ENCODE assay signal across 20 mouse cellular contexts in the genomic region with DNA sequence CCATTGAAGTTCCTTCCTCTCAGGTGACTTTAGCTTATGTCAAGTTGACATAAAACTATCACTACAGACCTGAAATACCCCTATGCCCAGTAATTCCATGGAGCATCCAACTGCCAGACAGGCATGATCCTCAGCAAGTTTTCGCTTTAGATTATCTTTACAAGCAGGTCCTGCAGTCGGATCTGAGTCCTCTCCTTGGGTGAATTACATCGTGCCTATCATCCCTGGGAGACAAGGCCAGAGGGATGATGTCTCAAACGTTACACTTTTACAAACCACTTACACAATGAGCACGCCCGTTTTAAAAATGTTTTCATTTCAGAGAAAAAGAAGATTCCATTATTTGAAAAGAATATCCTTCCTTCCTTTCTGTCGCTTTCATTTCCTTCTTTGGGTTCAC.
DNase-seq lines count a peak whose midpoint lies in the region; ATAC-seq and TF ChIP-seq lines count a peak whose summit lies in the region.
"Had no signal": no experiment of that assay in that cellular context is flagged by ENCODE, and none has a peak within 500 bp of the region (broad histone marks: within the 10 kb centered on the region; RNA-seq: fewer than 3 reads in every experiment).

No protein-coding gene starts in this region.

- H3K36me3 ChIP-seq in midbrain, embryonic 10.5 days: no peaks in the 10 kb centered on the region
- no peaks in the 10 kb centered on the region for H3K36me3 ChIP-seq in midbrain, embryonic 14.5 days (ENCODE audit: control insufficient read depth, insufficient read depth, low read length)
- H3K36me3 ChIP-seq in forebrain, embryonic 15.5 days: no peaks in the 10 kb centered on the region
- no peaks in the 10 kb centered on the region for H3K36me3 ChIP-seq in hindbrain, postnatal 0 days (ENCODE audit: insufficient read depth, low read length)
- no peaks in the 10 kb centered on the region for H3K36me3 ChIP-seq in neural tube, embryonic 15.5 days
- H3K36me3 ChIP-seq in liver, postnatal 0 days (replicated peaks; ENCODE audit: insufficient read depth, low read length): no peaks in the 10 kb centered on the region
- H3K36me3 ChIP-seq: embryonic facial prominence, embryonic 15.5 days; heart, embryonic 15.5 days; kidney, embryonic 15.5 days; limb, embryonic 12.5 days; liver, embryonic 13.5 days; lung, embryonic 15.5 days had no signal

- H3K27ac ChIP-seq in midbrain, embryonic 10.5 days (replicated peaks): peak overlapping the region; percentile 87
- H3K27ac ChIP-seq in midbrain, embryonic 14.5 days (replicated peaks; ENCODE audit: low read depth, low read length): no peak overlapping the region
- peak overlapping the region; percentile 70 for H3K27ac ChIP-seq in forebrain, embryonic 15.5 days (replicated peaks)
- H3K27ac ChIP-seq in hindbrain, postnatal 0 days: peak overlapping the region; percentile 64; the same call in 1 of the 2 replicates
- 0 out of 2 replicates have a peak overlapping the region, but pooled peaks have one; percentile 9 for H3K27ac ChIP-seq in neural tube, embryonic 15.5 days (replicated peaks)
- H3K27ac ChIP-seq in liver, postnatal 0 days (ENCODE audit: low read depth): no peak overlapping the region
- H3K27ac ChIP-seq: embryonic facial prominence, embryonic 15.5 days; heart, adult 2 months; heart, embryonic 15.5 days; kidney, embryonic 15.5 days; limb, embryonic 12.5 days; liver, embryonic 13.5 days; lung, embryonic 15.5 days; macrophage had no signal

- no peaks in the 10 kb centered on the region for H3K27me3 ChIP-seq in midbrain, embryonic 10.5 days (ENCODE audit: low read depth, poor library complexity, severe bottlenecking)
- H3K27me3 ChIP-seq in midbrain, embryonic 14.5 days (ENCODE audit: control insufficient read depth, insufficient read depth, low read length): no peaks in the 10 kb centered on the region
- H3K27me3 ChIP-seq in forebrain, embryonic 15.5 days: no peaks in the 10 kb centered on the region
- no peaks in the 10 kb centered on the region for H3K27me3 ChIP-seq in hindbrain, postnatal 0 days (ENCODE audit: insufficient read depth, low read length)
- no peaks in the 10 kb centered on the region for H3K27me3 ChIP-seq in neural tube, embryonic 15.5 days (replicated peaks)
- H3K27me3 ChIP-seq in liver, postnatal 0 days (ENCODE audit: insufficient read depth, low read length): no peaks in the 10 kb centered on the region
- H3K27me3 ChIP-seq: embryonic facial prominence, embryonic 15.5 days; heart, embryonic 15.5 days; kidney, embryonic 15.5 days; limb, embryonic 12.5 days; liver, embryonic 13.5 days; lung, embryonic 15.5 days had no signal

- TF ChIP-seq CTCF in hindbrain, postnatal 0 days (IDR thresholded peaks at IDR 0.05; ENCODE audit: low read depth): no peak
- no peak for TF ChIP-seq CTCF in liver, postnatal 0 days (IDR thresholded peaks at IDR 0.05; ENCODE audit: low read depth)

- DNase-seq in midbrain, embryonic 10.5 days (ENCODE audit: low spot score): peak; percentile 32
- no peak for DNase-seq in midbrain, embryonic 14.5 days
- DNase-seq in hindbrain, postnatal 0 days (ENCODE audit: low spot score): no peak
- no peak for DNase-seq in spleen, postnatal 4 days (ENCODE audit: low spot score in 2 of 2)
- no peak for DNase-seq in liver, postnatal 0 days
- DNase-seq: cerebellum, adult 9-10 months; gastrocnemius, postnatal 10 days; heart, adult 2 months; liver, embryonic 13.5 days; thymus, adult 18-20 months; thymus, postnatal 4 days had no signal

- no peak for TF ChIP-seq EP300 in liver, postnatal 0 days (IDR thresholded peaks at IDR 0.05; ENCODE audit: low read depth)

- H3K4me2 ChIP-seq in midbrain, embryonic 14.5 days (ENCODE audit: low read length): no peak overlapping the region
- H3K4me2 ChIP-seq in forebrain, embryonic 15.5 days (replicated peaks): no peak overlapping the region
- H3K4me2 ChIP-seq in hindbrain, postnatal 0 days (ENCODE audit: low read depth, low read length): no peak overlapping the region
- no peak overlapping the region for H3K4me2 ChIP-seq in neural tube, embryonic 15.5 days
- H3K4me2 ChIP-seq in liver, postnatal 0 days (ENCODE audit: low read depth, low read length): no peak overlapping the region
- H3K4me2 ChIP-seq: embryonic facial prominence, embryonic 15.5 days; heart, embryonic 15.5 days; kidney, embryonic 15.5 days; limb, embryonic 12.5 days; liver, embryonic 13.5 days; lung, embryonic 15.5 days had no signal

- ATAC-seq in midbrain, embryonic 14.5 days (ENCODE audit: low FRiP score, low TSS enrichment): no peak
- peak; percentile 38; the same call in 1 of the 2 replicates for ATAC-seq in forebrain, embryonic 15.5 days (replicated peaks)
- no peak for ATAC-seq in hindbrain, postnatal 0 days
- no peak for ATAC-seq in neural tube, embryonic 15.5 days (ENCODE audit: low FRiP score)
- no peak for ATAC-seq in liver, postnatal 0 days
- ATAC-seq: intestine, postnatal 0 days had no signal

- peaks cover 25% of the 10 kb centered on the region for H3K4me1 ChIP-seq in midbrain, embryonic 10.5 days
- peaks cover 11% of the 10 kb centered on the region; the same call in 1 of the 2 replicates for H3K4me1 ChIP-seq in midbrain, embryonic 14.5 days (ENCODE audit: control insufficient read depth, insufficient read depth, low read length)
- H3K4me1 ChIP-seq in forebrain, embryonic 15.5 days: peaks cover 12% of the 10 kb centered on the region
- peaks cover 6% of the 10 kb centered on the region for H3K4me1 ChIP-seq in hindbrain, postnatal 0 days (ENCODE audit: insufficient read depth, low read length)
- peaks cover 6% of the 10 kb centered on the region; the same call in 1 of the 2 replicates for H3K4me1 ChIP-seq in neural tube, embryonic 15.5 days
- no peaks in the 10 kb centered on the region for H3K4me1 ChIP-seq in liver, postnatal 0 days (ENCODE audit: insufficient read depth)
- H3K4me1 ChIP-seq: embryonic facial prominence, embryonic 15.5 days; heart, embryonic 15.5 days; kidney, embryonic 15.5 days; limb, embryonic 12.5 days; liver, embryonic 13.5 days; lung, embryonic 15.5 days had no signal

- 21% methylated on average over 7 of the region's 7 CpGs for WGBS in midbrain, embryonic 10.5 days
- WGBS in midbrain, embryonic 14.5 days: 3% methylated on average over 7 of the region's 7 CpGs
- 7% methylated on average over 7 of the region's 7 CpGs for WGBS in forebrain, embryonic 15.5 days
- WGBS in hindbrain, postnatal 0 days: 13% methylated on average over 7 of the region's 7 CpGs
- 20% methylated on average over 7 of the region's 7 CpGs for WGBS in neural tube, embryonic 15.5 days
- 66% methylated on average over 7 of the region's 7 CpGs for WGBS in liver, postnatal 0 days (ENCODE audit: insufficient replicate concordance)

- no peak overlapping the region for H3K4me3 ChIP-seq in midbrain, embryonic 10.5 days
- H3K4me3 ChIP-seq in midbrain, embryonic 14.5 days (replicated peaks; ENCODE audit: low read depth, low read length): no peak overlapping the region
- H3K4me3 ChIP-seq in forebrain, embryonic 15.5 days: no peak overlapping the region
- no peak overlapping the region for H3K4me3 ChIP-seq in hindbrain, postnatal 0 days (ENCODE audit: low read length)
- H3K4me3 ChIP-seq in neural tube, embryonic 15.5 days (replicated peaks): no peak overlapping the region
- H3K4me3 ChIP-seq in liver, postnatal 0 days (ENCODE audit: low read depth, low read length): no peak overlapping the region
- H3K4me3 ChIP-seq: embryonic facial prominence, embryonic 15.5 days; heart, adult 2 months; heart, embryonic 15.5 days; kidney, embryonic 15.5 days; limb, embryonic 12.5 days; liver, embryonic 13.5 days; lung, embryonic 15.5 days had no signal

- no peaks in the 10 kb centered on the region; the same call in 1 of the 2 replicates for H3K9me3 ChIP-seq in midbrain, embryonic 10.5 days (replicated peaks)
- H3K9me3 ChIP-seq in midbrain, embryonic 14.5 days (ENCODE audit: control insufficient read depth, low read length): no peaks in the 10 kb centered on the region
- no peaks in the 10 kb centered on the region for H3K9me3 ChIP-seq in forebrain, embryonic 15.5 days
- no peaks in the 10 kb centered on the region for H3K9me3 ChIP-seq in hindbrain, postnatal 0 days (ENCODE audit: low read length)
- no peaks in the 10 kb centered on the region for H3K9me3 ChIP-seq in neural tube, embryonic 15.5 days (replicated peaks)
- no peaks in the 10 kb centered on the region for H3K9me3 ChIP-seq in liver, postnatal 0 days (ENCODE audit: low read length)
- H3K9me3 ChIP-seq: embryonic facial prominence, embryonic 15.5 days; heart, embryonic 15.5 days; kidney, embryonic 15.5 days; liver, embryonic 13.5 days; lung, embryonic 15.5 days had no signal

- H3K9ac ChIP-seq in midbrain, embryonic 14.5 days (replicated peaks; ENCODE audit: low read length): no peak overlapping the region
- no peak overlapping the region for H3K9ac ChIP-seq in forebrain, embryonic 15.5 days (replicated peaks)
- no peak overlapping the region for H3K9ac ChIP-seq in hindbrain, postnatal 0 days (replicated peaks; ENCODE audit: low read length)
- H3K9ac ChIP-seq in neural tube, embryonic 15.5 days (replicated peaks): no peak overlapping the region
- H3K9ac ChIP-seq in liver, postnatal 0 days (replicated peaks): no peak overlapping the region
- H3K9ac ChIP-seq: embryonic facial prominence, embryonic 15.5 days; heart, embryonic 15.5 days; kidney, embryonic 15.5 days; limb, embryonic 12.5 days; liver, embryonic 13.5 days; lung, embryonic 15.5 days had no signal

Comparison
In these comparisons a context has a peak if more than half of its experiments do, and no peak if none do; other contexts are left out.
1. H3K27ac ChIP-seq: peak in midbrain, embryonic 10.5 days (single experiment), forebrain, embryonic 15.5 days (single experiment), hindbrain, postnatal 0 days (single experiment) and neural tube, embryonic 15.5 days (single experiment); none in midbrain, embryonic 14.5 days (single experiment) and liver, postnatal 0 days (single experiment).